Mouse (Mus musculus) erythroblast, adult 5-6 weeks (primary cell): ENCODE data around the gene Ddi2. TPM values are rescaled to one million over a fixed set of nuclear protein-coding genes. Genes with fewer than 3 reads are reported as not detected.
"Not testable (repeated sequence)": the region's sequence is repeated elsewhere in the genome, so short reads cannot be mapped to it uniquely, and the experiment has no call there.

Experiments used
- ATAC-seq: replicated peaks from 2 replicates; pipeline ENCODE4 v1.8.0; 2016; ENCODE audit warnings: moderate number of reproducible peaks, mild to moderate bottlenecking, moderate TSS enrichment, inconsistent platforms; ENCODE audit not compliant: poor library complexity, low FRiP score, severe bottlenecking
- total RNA-seq, 2 experiments: library from RNA; stranded (forward) in 1 of 2; stranded (reverse) in 1 of 2; fragments of 150-400 nt in 1 of 2; fragments of 200-764, 138-1000 nt in 1 of 2; gene quantifications; 2 replicates each; pipeline versions ENCODE4 v1.2.3 to v1.2.4; 2015 to 2017; ENCODE audit warnings: low replicate concordance in 2 of 2

The Ddi2 gene
- 10.0 and 14.8 TPM in 2 replicates for total RNA-seq (2015; ENCODE audit: low replicate concordance)
- 17.7 and 18.5 TPM in 2 replicates for total RNA-seq (2017; ENCODE audit: low replicate concordance)

- peak; percentile 88 for ATAC-seq
Measured at GRCm38 (mm10) chr4:141722731-141723672, at the start of gene Ddi2. TSS of gene Ddi2 (minus strand) at chr4:141723419.

- ATAC-seq, result not testable (repeated sequence)
Measured at GRCm38 (mm10) chr4:141773019-141773418, 49.8 kb upstream of the Ddi2 start.

- no peak for ATAC-seq
Measured at GRCm38 (mm10) chr4:141771823-141772222, 48.6 kb upstream of the Ddi2 start.

- no peak for ATAC-seq
Measured at GRCm38 (mm10) chr4:141769501-141770160, 46.4 kb upstream of the Ddi2 start.

GRCm38 (mm10) chr4:141767353-141768036 is 44.3 kb upstream of the Ddi2 start:
- ATAC-seq, result peak; percentile 90

GRCm38 (mm10) chr4:141766668-141767352 is 43.6 kb upstream of the Ddi2 start:
- ATAC-seq, result peak; percentile 36

GRCm38 (mm10) chr4:141766316-141766667 is 43.1 kb upstream of the Ddi2 start:
- no peak for ATAC-seq

- ATAC-seq, result no peak
Measured at GRCm38 (mm10) chr4:141765008-141765407, 41.8 kb upstream of the Ddi2 start.

GRCm38 (mm10) chr4:141763476-141763875 is 40.3 kb upstream of the Ddi2 start:
- no peak for ATAC-seq

GRCm38 (mm10) chr4:141762102-141762598 is 38.9 kb upstream of the Ddi2 start:
- no peak for ATAC-seq

GRCm38 (mm10) chr4:141760942-141761341 is 37.7 kb upstream of the Ddi2 start:
- no peak for ATAC-seq

- peak; percentile 83 for ATAC-seq
Measured at GRCm38 (mm10) chr4:141758874-141759542, 35.8 kb upstream of the Ddi2 start.

- no peak for ATAC-seq
Measured at GRCm38 (mm10) chr4:141757124-141757523, 33.9 kb upstream of the Ddi2 start.

GRCm38 (mm10) chr4:141755375-141755930 is 32.2 kb upstream of the Ddi2 start:
- no peak for ATAC-seq

GRCm38 (mm10) chr4:141752076-141752421 is 28.8 kb upstream of the Ddi2 start:
- peak; percentile 86 for ATAC-seq

GRCm38 (mm10) chr4:141751419-141752075 is 28.3 kb upstream of the Ddi2 start:
- ATAC-seq, result peak; percentile 76

GRCm38 (mm10) chr4:141750826-141751225 is 27.6 kb upstream of the Ddi2 start:
- ATAC-seq, result peak; percentile 9; the same call in 1 of the 2 replicates

- ATAC-seq, result no peak
Measured at GRCm38 (mm10) chr4:141749557-141749956, 26.3 kb upstream of the Ddi2 start.
